Mouse (Mus musculus) liver, adult 2 months (tissue): Measurements from ENCODE around the gene Pcsk6. TPM values are rescaled to one million over a fixed set of nuclear protein-coding genes. Genes with fewer than 3 reads are reported as not detected.

Experiments
- DNase-seq: peaks from one replicate; pipeline ENCODE4 v3.0.0-alpha.2; 2011; ENCODE audit warnings: low read depth, low spot score; ENCODE audit errors: extremely low read depth
- H3K27ac ChIP-seq: fragments of 200-500 bp; replicated peaks from 2 replicates; pipeline ENCODE4 v1.5.1; 2012; ENCODE audit warnings: low read depth, mild to moderate bottlenecking, control low read depth, inconsistent platforms, low read length; ENCODE audit not compliant: insufficient read depth
- H3K27me3 ChIP-seq: fragments of 200-500 bp; 2 replicates; pipeline ENCODE4 v1.6.1; 2012; ENCODE audit warnings: mild to moderate bottlenecking, moderate library complexity, low read length, inconsistent platforms; ENCODE audit not compliant: control insufficient read depth, insufficient read depth
- H3K36me3 ChIP-seq: fragments of 200-500 bp; 2 replicates; pipeline ENCODE4 v1.6.1; 2012; ENCODE audit warnings: low read length, inconsistent platforms; ENCODE audit not compliant: control insufficient read depth, insufficient read depth
- H3K4me1 ChIP-seq: fragments of 200-500 bp; 2 replicates; pipeline ENCODE4 v1.6.1; 2011; ENCODE audit warnings: low read length; ENCODE audit not compliant: control insufficient read depth, insufficient read depth
- H3K4me3 ChIP-seq: fragments of 200-500 bp; 2 replicates; pipeline ENCODE4 v1.5.1; 2011; ENCODE audit warnings: low read depth, mild to moderate bottlenecking, control low read depth, low read length, moderate library complexity; ENCODE audit not compliant: insufficient read depth
- H3K79me2 ChIP-seq: fragments of 200-500 bp; 2 replicates; pipeline ENCODE4 v1.6.1; 2012; ENCODE audit warnings: inconsistent platforms, mild to moderate bottlenecking, low read length, moderate library complexity; ENCODE audit not compliant: control insufficient read depth, insufficient read depth
- H3K9ac ChIP-seq: fragments of 200-500 bp; 2 replicates; pipeline ENCODE4 v1.6.1; 2012; ENCODE audit warnings: low read depth, mild to moderate bottlenecking, control low read depth, inconsistent platforms, low read length
- CTCF ChIP-seq: fragments of 200-500 bp; IDR thresholded peaks from 2 replicates; pipeline ENCODE4 v1.5.1; 2011; ENCODE audit warnings: low read depth, low read length, control low read depth
- POLR2A ChIP-seq: fragments of 200-500 bp; IDR thresholded peaks from 2 replicates; pipeline ENCODE4 v1.6.1; 2011; ENCODE audit warnings: low read length, control low read depth; ENCODE audit not compliant: insufficient read depth; ENCODE audit errors: extremely low read depth
- WGBS: fragments of 180-500 bp; shearing (Covaris S2); methylation state at CpG from one replicate; pipeline ENCODE4 v1.1.7; 2018; 5-methylcytosine and 5-hydroxymethylcytosine counted together
- polyA plus RNA-seq: library from polyadenylated mRNA; depleted of rRNA; stranded (reverse); fragments of >200 nt; gene quantifications from 2 replicates; pipeline ENCODE4 v1.2.3, GENCODE M21; 2012
- total RNA-seq: library from RNA; depleted of rRNA; stranded (reverse); fragments of >200 nt; gene quantifications from 2 replicates; pipeline ENCODE4 v1.2.3, GENCODE M21; 2014

Pcsk6 gene
- total and polyA plus RNA-seq, 2 experiments: 43.2 to 50.2 TPM

DNA sequence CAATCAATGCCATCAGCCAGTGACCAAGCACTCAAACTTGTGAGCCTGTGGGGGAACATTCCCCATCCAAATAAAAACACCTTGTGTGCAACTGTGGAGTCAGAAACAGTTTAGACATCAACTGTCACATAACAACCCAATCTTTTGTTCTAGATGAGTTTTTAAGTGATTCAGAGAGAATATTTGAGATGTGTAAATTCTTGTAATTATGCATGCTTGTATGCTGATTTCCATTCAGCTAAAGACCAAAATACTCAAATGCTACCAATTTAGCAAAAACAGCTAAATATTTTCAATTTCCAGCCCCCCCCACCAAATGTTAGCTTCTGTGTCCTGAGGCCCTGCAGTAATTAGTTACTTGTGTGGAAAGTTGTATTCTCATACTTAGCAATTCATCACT is 102.9 kb downstream of the Pcsk6 start:
- no peak overlapping the region for H3K9ac ChIP-seq
- peaks cover 45% of the 10 kb centered on the region; the same call in 1 of the 2 replicates for H3K36me3 ChIP-seq
- H3K79me2 ChIP-seq: no peaks in the 10 kb centered on the region
- no peak for TF ChIP-seq POLR2A
- H3K27me3 ChIP-seq: no peaks in the 10 kb centered on the region
- DNase-seq: no peak
- no peaks in the 10 kb centered on the region for H3K4me1 ChIP-seq
- H3K27ac ChIP-seq: no peak overlapping the region
- no peak overlapping the region for H3K4me3 ChIP-seq

- Histone ChIP-seq H3K27me3 (no peaks in the 10 kb centered on the region), H3K4me1 (no peaks in the 10 kb centered on the region), H3K36me3 (peaks cover 24% of the 10 kb centered on the region), H3K79me2 (no peaks in the 10 kb centered on the region), H3K4me3 (no peak overlapping the region), H3K27ac (no peak overlapping the region), H3K9ac (no peak overlapping the region)
- 93% methylated on average over 10 of the region's 10 CpGs for WGBS
- DNase-seq: no peak
- TF ChIP-seq CTCF (no peak), POLR2A (no peak)
These were observed 109.8 kb downstream of the Pcsk6 start for GRCm38 (mm10) chr7:65971301-65971700.

- TF ChIP-seq POLR2A (no peak), CTCF (no peak)
- 83% methylated on average over 5 of the region's 5 CpGs for WGBS
- Histone ChIP-seq H3K27ac (no peak overlapping the region), H3K9ac (no peak overlapping the region), H3K4me3 (no peak overlapping the region), H3K4me1 (no peaks in the 10 kb centered on the region), H3K36me3 (peaks cover 21% of the 10 kb centered on the region), H3K79me2 (no peaks in the 10 kb centered on the region), H3K27me3 (no peaks in the 10 kb centered on the region)
- DNase-seq: no peak
These were observed 115.8 kb downstream of the Pcsk6 start for GRCm38 (mm10) chr7:65977286-65977685.

- no peak for DNase-seq
- Histone ChIP-seq H3K4me3 (no peak overlapping the region), H3K79me2 (no peaks in the 10 kb centered on the region), H3K9ac (no peak overlapping the region), H3K27ac (no peak overlapping the region), H3K27me3 (no peaks in the 10 kb centered on the region), H3K4me1 (no peaks in the 10 kb centered on the region), H3K36me3 (peaks cover 17% of the 10 kb centered on the region)
- WGBS: 88% methylated on average over 11 of the region's 11 CpGs
- no peak for TF ChIP-seq POLR2A
- no peak for TF ChIP-seq CTCF
These were observed 116.4 kb downstream of the Pcsk6 start for GRCm38 (mm10) chr7:65977977-65978376.

- no peaks in the 10 kb centered on the region for H3K79me2 ChIP-seq
- H3K27ac ChIP-seq: no peak overlapping the region
- 77% methylated on average over 11 of the region's 11 CpGs for whole genome bisulfite sequencing
- no peak for DNase-seq
- peaks cover 28% of the 10 kb centered on the region for H3K36me3 ChIP-seq
- no peaks in the 10 kb centered on the region for H3K4me1 ChIP-seq
- no peak overlapping the region for H3K9ac ChIP-seq
- TF ChIP-seq POLR2A: no peak
- TF ChIP-seq CTCF: no peak
- no peaks in the 10 kb centered on the region for H3K27me3 ChIP-seq
- no peak overlapping the region for H3K4me3 ChIP-seq
These were observed 117.7 kb downstream of the Pcsk6 start for GRCm38 (mm10) chr7:65978996-65979823.

GRCm38 (mm10) chr7:65980000-65980399 is 118.5 kb downstream of the Pcsk6 start:
- 97% methylated on average over 9 of the region's 9 CpGs for WGBS
- Histone ChIP-seq H3K79me2 (no peaks in the 10 kb centered on the region), H3K27ac (no peak overlapping the region), H3K4me1 (no peaks in the 10 kb centered on the region), H3K36me3 (peaks cover 34% of the 10 kb centered on the region), H3K4me3 (no peak overlapping the region), H3K9ac (no peak overlapping the region), H3K27me3 (no peaks in the 10 kb centered on the region)
- no peak for TF ChIP-seq POLR2A
- no peak for TF ChIP-seq CTCF
- no peak for DNase-seq
